Mouse (Mus musculus) heart, adult 2 months (tissue): ENCODE results near the gene Rae1. TPM values are rescaled to one million over a fixed set of nuclear protein-coding genes. Genes with fewer than 3 reads are reported as not detected.

Source experiments
- DNase-seq, 2 experiments: peaks; one replicate each; pipeline ENCODE4 v3.0.0; 2021
- H3K27ac ChIP-seq: fragments of 200-600 bp; 2 replicates; pipeline ENCODE4 v1.8.1; 2022
- H3K27me3 ChIP-seq: fragments of 200-500 bp; 2 replicates; pipeline ENCODE4 v1.6.1; 2012; ENCODE audit warnings: mild to moderate bottlenecking, low read length, inconsistent platforms, mixed read lengths; ENCODE audit not compliant: control insufficient read depth, insufficient read depth
- H3K36me3 ChIP-seq: fragments of 200-500 bp; 2 replicates; pipeline ENCODE4 v1.6.1; 2012; ENCODE audit warnings: low read length, inconsistent platforms; ENCODE audit not compliant: control insufficient read depth, insufficient read depth
- H3K4me1 ChIP-seq: fragments of 200-500 bp; 2 replicates; pipeline ENCODE4 v1.6.1; 2011; ENCODE audit warnings: low read length; ENCODE audit not compliant: control insufficient read depth, insufficient read depth
- H3K4me3 ChIP-seq: fragments of 200-600 bp; 2 replicates; pipeline ENCODE4 v1.8.1; 2022
- H3K79me2 ChIP-seq: fragments of 200-500 bp; replicated peaks from 2 replicates; pipeline ENCODE4 v1.6.1; 2012; ENCODE audit warnings: mild to moderate bottlenecking, inconsistent platforms, low read length, moderate library complexity, mixed read lengths; ENCODE audit not compliant: control insufficient read depth, insufficient read depth
- H3K9ac ChIP-seq: fragments of 200-500 bp; 2 replicates; pipeline ENCODE4 v1.6.1; 2012; ENCODE audit warnings: low read depth, mild to moderate bottlenecking, control low read depth, inconsistent platforms, low read length, mixed read lengths
- CTCF ChIP-seq: fragments of 200-600 bp; IDR thresholded peaks from 2 replicates; pipeline ENCODE4 v1.8.1; 2022; ENCODE audit warnings: antibody characterized with exemption, mild to moderate bottlenecking, moderate library complexity
- EP300 ChIP-seq: fragments of 200-500 bp; IDR thresholded peaks from 2 replicates; pipeline ENCODE4 v1.6.1; 2011; ENCODE audit warnings: low read depth, low read length, control low read depth; ENCODE audit not compliant: insufficient read depth
- POLR2A ChIP-seq: fragments of 200-500 bp; IDR thresholded peaks from 2 replicates; pipeline ENCODE4 v1.6.1; 2011; ENCODE audit warnings: mild to moderate bottlenecking, low read depth, low read length, control low read depth; ENCODE audit not compliant: insufficient read depth
- WGBS: fragments of 180-500 bp; shearing (Covaris S2); methylation state at CpG from one replicate; pipeline ENCODE4 v1.1.7; 2018; 5-methylcytosine and 5-hydroxymethylcytosine counted together
- intact Hi-C: fragments of 180-260 bp; cut with DNase I; formaldehyde crosslinking; loops from one replicate; pipeline ENCODE4 v1.15.1; 2025
- polyA plus RNA-seq: library from polyadenylated mRNA; depleted of rRNA; stranded (reverse); fragments of >200 nt; gene quantifications from 2 replicates; pipeline ENCODE4 v1.2.3, GENCODE M21; 2012
- total RNA-seq, 2 experiments: library from RNA; stranded (reverse); gene quantifications; 2 replicates each; pipeline ENCODE4 v1.2.3; 2021

Rae1 gene
- total and polyA plus RNA-seq, 3 experiments, result 22.8 to 27.8 (median 23.0) TPM

DNA sequence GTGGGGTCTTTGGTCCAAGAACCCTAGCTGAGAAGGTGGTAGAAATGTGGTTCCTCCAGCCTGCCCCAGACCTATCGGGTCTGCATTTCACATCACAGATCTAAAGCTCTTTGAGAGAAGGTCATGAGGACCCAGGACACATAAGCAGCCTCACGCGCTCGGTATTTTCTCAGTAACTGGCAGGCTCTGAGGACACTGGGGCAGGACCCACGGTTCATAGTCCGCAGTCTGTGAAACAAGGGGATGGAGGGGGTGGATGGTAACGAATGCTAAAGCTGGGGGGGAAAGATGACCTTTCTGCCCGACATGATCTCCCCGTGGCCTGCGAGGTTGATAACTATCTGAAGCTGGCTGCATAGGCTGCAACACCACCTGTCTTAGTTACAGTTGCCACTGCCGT, 2.2 kb upstream of the Rae1 start:
- Histone ChIP-seq H3K4me1 (peaks cover 8% of the 10 kb centered on the region), H3K79me2 (0 out of 2 replicates have a peak, but pooled peaks cover 1% of the 10 kb centered on the region), H3K36me3 (no peaks in the 10 kb centered on the region), H3K9ac (no peak overlapping the region), H3K4me3 (no peak overlapping the region), H3K27ac (no peak overlapping the region), H3K27me3 (no peaks in the 10 kb centered on the region)
- TF ChIP-seq POLR2A (no peak), EP300 (no peak), CTCF (no peak)
- WGBS, result 48% methylated on average over 11 of the region's 11 CpGs
- no peak for DNase-seq
- intact Hi-C loops, result loop anchor here (2.0 to 10.0 kb wide), 2 partner anchors 83 to 523 kb away; partner anchors contain the start of gene Fam209

DNA sequence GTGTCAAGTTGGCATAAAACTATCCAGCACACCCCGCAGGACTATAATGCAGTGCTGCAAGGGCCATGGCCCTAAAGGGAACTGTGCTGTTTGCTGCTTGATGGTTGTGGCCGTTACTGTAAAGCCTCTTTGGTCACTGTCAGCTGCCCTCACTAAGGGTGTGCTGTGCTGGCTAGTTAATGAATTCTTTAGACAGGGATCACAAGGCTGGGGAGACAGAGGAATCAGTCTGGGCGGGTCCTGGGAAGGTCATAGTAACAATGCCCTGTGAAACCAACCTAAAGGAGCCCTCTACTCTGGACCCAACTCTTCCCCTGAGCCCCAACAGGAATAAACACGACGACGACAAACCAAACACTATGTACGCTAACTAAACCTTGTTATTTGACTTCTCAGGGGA, 1.4 kb upstream of the Rae1 start:
- intact Hi-C loops, result loop anchor here (2.0 to 10.0 kb wide), 2 partner anchors 82 to 524 kb away; partner anchors contain the start of gene Fam209
- Histone ChIP-seq H3K27ac (no peak overlapping the region), H3K4me3 (no peak overlapping the region), H3K36me3 (no peaks in the 10 kb centered on the region), H3K79me2 (0 out of 2 replicates have a peak, but pooled peaks cover 1% of the 10 kb centered on the region), H3K9ac (no peak overlapping the region), H3K4me1 (peaks cover 8% of the 10 kb centered on the region), H3K27me3 (no peaks in the 10 kb centered on the region)
- TF ChIP-seq EP300, result no peak
- no peak for TF ChIP-seq POLR2A
- no peak for TF ChIP-seq CTCF
- WGBS, result 71% methylated on average over 7 of the region's 7 CpGs
- DNase-seq, result no peak

DNA sequence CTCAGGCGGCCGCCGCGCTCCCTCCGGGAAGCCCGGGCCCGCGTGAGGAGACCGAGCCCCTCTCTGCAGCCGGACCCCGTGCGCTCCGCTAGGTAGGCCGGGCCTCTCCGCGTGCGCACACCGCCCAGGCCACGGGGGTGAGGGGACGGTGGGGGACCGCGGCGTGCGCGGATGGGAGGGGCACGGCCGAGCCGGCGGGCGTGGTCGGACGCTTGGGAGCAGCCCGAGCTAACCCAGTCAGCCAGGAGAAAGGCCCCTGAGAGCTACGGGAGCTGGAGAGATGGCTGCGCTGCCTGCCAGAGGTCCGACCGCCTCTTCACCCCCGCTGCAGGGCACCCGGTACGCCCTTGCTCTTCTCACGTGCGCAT, 352 bp downstream of the Rae1 start:
- Histone ChIP-seq H3K27me3 (no peaks in the 10 kb centered on the region), H3K9ac (peak overlapping the region; percentile 84), H3K4me3 (peak overlapping the region; percentile 76), H3K4me1 (peaks cover 8% of the 10 kb centered on the region), H3K79me2 (0 out of 2 replicates have a peak, but pooled peaks cover 1% of the 10 kb centered on the region), H3K27ac (peak overlapping the region; percentile 82), H3K36me3 (no peaks in the 10 kb centered on the region)
- under 1% methylated on average over 42 of the region's 42 CpGs for WGBS
- no peak for DNase-seq
- no peak for TF ChIP-seq POLR2A
- no peak for TF ChIP-seq CTCF
- no peak for TF ChIP-seq EP300
- intact Hi-C loops, result loop anchor here (1.0 kb wide), 1 partner anchor 22 kb away; no protein-coding TSS in a partner anchor

DNA sequence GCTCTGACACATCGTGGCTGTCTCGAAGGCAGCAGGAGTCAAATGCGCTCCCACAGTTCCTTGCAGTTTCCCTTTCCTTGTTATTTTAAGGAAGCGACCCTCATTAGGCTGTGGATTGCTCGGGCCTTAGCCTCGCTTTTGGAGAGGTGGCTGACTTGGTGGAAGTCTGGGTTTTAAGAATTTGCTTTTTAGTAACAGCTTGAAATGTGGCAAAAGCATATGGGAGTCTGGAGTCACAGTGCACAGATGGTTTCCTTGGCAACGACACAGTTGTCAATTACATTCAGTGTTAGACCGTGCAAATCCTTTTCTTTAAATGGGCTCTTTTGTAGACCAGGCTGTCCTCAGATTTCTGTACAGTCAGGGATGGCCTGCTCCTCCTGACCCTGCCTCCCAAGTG, 1.0 kb downstream of the Rae1 start:
- Histone ChIP-seq H3K9ac (peak overlapping the region; percentile 84), H3K27me3 (no peaks in the 10 kb centered on the region), H3K27ac (no peak overlapping the region; the same call in 1 of the 2 replicates), H3K4me1 (peaks cover 8% of the 10 kb centered on the region), H3K79me2 (0 out of 2 replicates have a peak, but pooled peaks cover 1% of the 10 kb centered on the region), H3K4me3 (peak overlapping the region; percentile 76), H3K36me3 (no peaks in the 10 kb centered on the region)
- WGBS, result 11% methylated on average over 8 of the region's 8 CpGs
- TF ChIP-seq CTCF, result no peak
- no peak for TF ChIP-seq POLR2A
- TF ChIP-seq EP300, result no peak
- intact Hi-C loops, result loop anchor here (1.0 kb wide), 1 partner anchor 21 kb away; no protein-coding TSS in a partner anchor
- no peak for DNase-seq

DNA sequence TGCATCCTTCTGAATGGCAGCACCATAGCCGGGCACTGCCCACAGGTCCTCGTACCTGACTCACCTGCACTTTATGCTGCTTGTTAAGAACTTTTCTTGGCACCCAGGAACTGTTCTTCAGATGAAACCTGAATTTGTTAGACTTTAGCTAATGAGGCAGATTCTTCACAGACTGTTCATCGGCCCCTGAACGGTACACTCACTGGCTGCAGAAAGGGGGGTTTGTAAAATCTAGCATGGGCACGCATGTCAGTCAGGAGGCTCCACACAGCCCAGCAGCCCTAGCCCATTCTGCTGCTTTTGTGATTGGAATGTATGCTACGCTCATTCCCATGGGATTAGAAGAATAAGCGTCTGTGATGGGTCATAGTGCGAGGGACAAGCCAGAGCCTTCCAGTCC, 3.8 kb downstream of the Rae1 start:
- 0 out of 2 replicates have a peak, but pooled peaks cover 1% of the 10 kb centered on the region for H3K79me2 ChIP-seq
- WGBS, result 85% methylated on average over 8 of the region's 8 CpGs
- H3K4me1 ChIP-seq, result peaks cover 8% of the 10 kb centered on the region
- TF ChIP-seq EP300 (no peak), POLR2A (no peak), CTCF (no peak)
- H3K27ac ChIP-seq, result no peak overlapping the region
- H3K36me3 ChIP-seq, result no peaks in the 10 kb centered on the region
- no peak overlapping the region for H3K9ac ChIP-seq
- DNase-seq, result no peak
- intact Hi-C loops, result no loop called here
- H3K4me3 ChIP-seq, result no peak overlapping the region
- no peaks in the 10 kb centered on the region for H3K27me3 ChIP-seq

DNA sequence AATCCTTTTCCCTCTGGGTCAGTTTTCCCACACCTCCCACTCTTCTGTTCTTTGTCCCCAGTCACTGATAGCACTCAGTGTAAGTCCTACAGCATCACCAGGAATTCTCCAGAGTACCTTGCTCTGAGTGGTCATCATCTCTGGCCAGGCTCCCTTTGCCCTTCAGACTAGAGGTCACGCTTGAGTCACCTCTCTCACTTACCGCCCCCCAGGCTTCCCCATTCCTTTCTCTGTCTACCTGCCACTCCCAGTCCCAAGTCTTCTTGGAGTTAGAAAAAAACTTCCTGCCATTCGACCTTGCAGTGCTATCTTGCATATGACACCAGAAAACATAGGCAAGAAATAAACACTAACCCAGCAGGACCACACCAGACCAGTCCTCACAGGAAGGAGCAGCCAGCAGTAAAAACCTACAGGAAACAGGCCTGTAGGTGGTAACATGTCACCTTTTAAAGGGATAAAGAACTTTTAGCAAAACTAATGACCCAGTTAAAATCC, 10.4 kb downstream of the Rae1 start:
- Histone ChIP-seq H3K27ac (no peak overlapping the region), H3K4me3 (no peak overlapping the region), H3K36me3 (no peaks in the 10 kb centered on the region), H3K27me3 (no peaks in the 10 kb centered on the region), H3K9ac (no peak overlapping the region), H3K4me1 (no peaks in the 10 kb centered on the region), H3K79me2 (no peaks in the 10 kb centered on the region)
- intact Hi-C loops, result loop anchor here (10.0 kb wide), 1 partner anchor 165 kb away; no protein-coding TSS in a partner anchor
- 71% methylated on average over 3 of the region's 3 CpGs for WGBS
- DNase-seq, result no peak
- TF ChIP-seq POLR2A, result no peak
- no peak for TF ChIP-seq EP300
- no peak for TF ChIP-seq CTCF
